Mouse (Mus musculus) E14TG2a.4 (cell line): Measurements from ENCODE around the gene Tanc2.

Experiments used
- CTCF ChIP-seq: conservative IDR thresholded peaks from 2 replicates; pipeline ENCODE4 v1.5.1; 2014; ENCODE audit warnings: low read length
- NANOG ChIP-seq: IDR thresholded peaks from 2 replicates; pipeline ENCODE4 v1.6.1; 2014; ENCODE audit warnings: borderline replicate concordance, low read length, mixed read lengths
- POU5F1 ChIP-seq: IDR thresholded peaks from 2 replicates; pipeline ENCODE4 v1.6.1; 2014; ENCODE audit warnings: low read length, borderline replicate concordance

- peak; percentile 77 for TF ChIP-seq CTCF
- TF ChIP-seq NANOG: no peak
- no peak for TF ChIP-seq POU5F1
Measured at GRCm38 (mm10) chr11:105964691-105965090, 374.9 kb downstream of the Tanc2 start.
